ENCODE assay signal across 24 mouse cellular contexts in genomic region chr6:7848714-7849113, GRCm38 (mm10). TPM values are rescaled to one million over a fixed set of nuclear protein-coding genes. Genes with fewer than 3 reads are reported as not detected.
DNase-seq lines count a peak whose midpoint lies in the region; ATAC-seq and TF ChIP-seq lines count a peak whose summit lies in the region.
"Had no signal": no experiment of that assay in that cellular context is flagged by ENCODE, and none has a peak within 500 bp of the region (broad histone marks: within the 10 kb centered on the region; RNA-seq: fewer than 3 reads in every experiment).

No protein-coding gene starts in this region.

- TF ChIP-seq POLR2A in heart, adult 2 months (IDR thresholded peaks at IDR 0.05; ENCODE audit: insufficient read depth, low read depth, low read length), result no peak

- H3K9me3 ChIP-seq in midbrain, embryonic 11.5 days (ENCODE audit: control insufficient read depth, low read length), result no peaks in the 10 kb centered on the region
- no peaks in the 10 kb centered on the region for H3K9me3 ChIP-seq in midbrain, embryonic 15.5 days
- no peaks in the 10 kb centered on the region for H3K9me3 ChIP-seq in liver, postnatal 0 days (ENCODE audit: low read length)
- H3K9me3 ChIP-seq: embryonic facial prominence, embryonic 12.5 days; heart, embryonic 15.5 days; kidney, embryonic 15.5 days; limb, embryonic 13.5 days; midbrain, embryonic 12.5 days had no signal

- intact Hi-C loops in heart, adult 2 months (cut with DNase I), result loop anchor here (5.0 kb wide), 1 partner anchor 134 kb away; no protein-coding TSS in a partner anchor

- no peak for TF ChIP-seq CTCF in heart, adult 2 months (IDR thresholded peaks at IDR 0.05)
- TF ChIP-seq CTCF in liver, postnatal 0 days (IDR thresholded peaks at IDR 0.05; ENCODE audit: low read depth), result no peak

- peaks cover 8% of the 10 kb centered on the region for H3K4me1 ChIP-seq in heart, adult 2 months (ENCODE audit: control insufficient read depth, insufficient read depth, low read length)
- no peaks in the 10 kb centered on the region for H3K4me1 ChIP-seq in midbrain, embryonic 11.5 days (ENCODE audit: control insufficient read depth, insufficient read depth, low read length)
- H3K4me1 ChIP-seq in midbrain, embryonic 15.5 days, result peaks cover 15% of the 10 kb centered on the region
- peaks cover 27% of the 10 kb centered on the region for H3K4me1 ChIP-seq in liver, postnatal 0 days (ENCODE audit: insufficient read depth)

- H3K27ac ChIP-seq in heart, adult 2 months, result no peak overlapping the region
- H3K27ac ChIP-seq in midbrain, embryonic 11.5 days (ENCODE audit: low read depth, low read length), result no peak overlapping the region
- H3K27ac ChIP-seq in midbrain, embryonic 15.5 days, result no peak overlapping the region
- peak overlapping the region; percentile 76 for H3K27ac ChIP-seq in liver, postnatal 0 days (ENCODE audit: low read depth)
- H3K27ac ChIP-seq: embryonic facial prominence, embryonic 12.5 days; heart, embryonic 15.5 days; kidney, embryonic 15.5 days; left cerebral cortex, adult 2 months; limb, embryonic 13.5 days; midbrain, embryonic 12.5 days had no signal

- ATAC-seq in midbrain, embryonic 11.5 days (ENCODE audit: low FRiP score), result no peak
- ATAC-seq in midbrain, embryonic 15.5 days (replicated peaks), result no peak
- ATAC-seq in liver, postnatal 0 days, result no peak
- ATAC-seq: forebrain, embryonic 16.5 days; Patski had no signal

- no peaks in the 10 kb centered on the region for H3K27me3 ChIP-seq in heart, adult 2 months (ENCODE audit: control insufficient read depth, insufficient read depth, low read length)
- H3K27me3 ChIP-seq in midbrain, embryonic 11.5 days (ENCODE audit: control insufficient read depth, insufficient read depth, low read length), result no peaks in the 10 kb centered on the region
- no peaks in the 10 kb centered on the region for H3K27me3 ChIP-seq in midbrain, embryonic 15.5 days (replicated peaks)
- no peaks in the 10 kb centered on the region for H3K27me3 ChIP-seq in liver, postnatal 0 days (ENCODE audit: insufficient read depth, low read length)
- H3K27me3 ChIP-seq: embryonic facial prominence, embryonic 12.5 days; heart, embryonic 15.5 days; kidney, embryonic 15.5 days; limb, embryonic 13.5 days; midbrain, embryonic 12.5 days; Patski had no signal

- no peak overlapping the region for H3K9ac ChIP-seq in heart, adult 2 months (ENCODE audit: low read depth, low read length)
- no peak overlapping the region for H3K9ac ChIP-seq in midbrain, embryonic 11.5 days (ENCODE audit: low read length)
- no peak overlapping the region for H3K9ac ChIP-seq in midbrain, embryonic 15.5 days
- H3K9ac ChIP-seq in liver, postnatal 0 days (replicated peaks), result no peak overlapping the region
- H3K9ac ChIP-seq: embryonic facial prominence, embryonic 12.5 days; heart, embryonic 15.5 days; kidney, embryonic 15.5 days; limb, embryonic 13.5 days; midbrain, embryonic 12.5 days had no signal

- H3K4me2 ChIP-seq in midbrain, embryonic 11.5 days, result no peak overlapping the region
- no peak overlapping the region for H3K4me2 ChIP-seq in midbrain, embryonic 15.5 days
- peak overlapping the region; percentile 64 for H3K4me2 ChIP-seq in liver, postnatal 0 days (ENCODE audit: low read depth, low read length)
- H3K4me2 ChIP-seq: embryonic facial prominence, embryonic 12.5 days; heart, embryonic 15.5 days; kidney, embryonic 15.5 days; midbrain, embryonic 12.5 days had no signal

- H3K4me3 ChIP-seq in heart, adult 2 months, result no peak overlapping the region
- no peak overlapping the region for H3K4me3 ChIP-seq in midbrain, embryonic 11.5 days (ENCODE audit: low read depth, low read length)
- H3K4me3 ChIP-seq in midbrain, embryonic 15.5 days, result no peak overlapping the region
- H3K4me3 ChIP-seq in liver, postnatal 0 days (ENCODE audit: low read depth, low read length), result no peak overlapping the region
- H3K4me3 ChIP-seq: embryonic facial prominence, embryonic 12.5 days; heart, embryonic 15.5 days; kidney, embryonic 15.5 days; left cerebral cortex, adult 2 months; limb, embryonic 13.5 days; midbrain, embryonic 12.5 days had no signal

- 63% methylated on average over 9 of the region's 9 CpGs for WGBS in heart, adult 2 months
- WGBS in midbrain, embryonic 11.5 days, result 87% methylated on average over 9 of the region's 9 CpGs
- 85% methylated on average over 9 of the region's 9 CpGs for WGBS in midbrain, embryonic 15.5 days
- WGBS in liver, postnatal 0 days (ENCODE audit: insufficient replicate concordance), result 72% methylated on average over 9 of the region's 9 CpGs

- peaks cover 3% of the 10 kb centered on the region for H3K79me2 ChIP-seq in heart, adult 2 months (replicated peaks; ENCODE audit: control insufficient read depth, insufficient read depth, low read length)

- no peak for TF ChIP-seq EP300 in heart, adult 2 months (IDR thresholded peaks at IDR 0.05; ENCODE audit: insufficient read depth, low read depth, low read length)
- no peak for TF ChIP-seq EP300 in liver, postnatal 0 days (IDR thresholded peaks at IDR 0.05; ENCODE audit: low read depth)

- DNase-seq in heart, adult 11 months, result peak; percentile 87
- no peak for DNase-seq in heart, adult 2 months
- DNase-seq in midbrain, embryonic 11.5 days (ENCODE audit: low spot score, missing footprints), result peak; percentile 57
- DNase-seq in liver, postnatal 0 days, result no peak
- DNase-seq in ovary, postnatal 10 days (ENCODE audit: low spot score), result no peak
- DNase-seq in right cerebral cortex, adult 2 months (ENCODE audit: low spot score in 2 of 2), result no peak
- DNase-seq: cerebellum, adult 11 months; cerebellum, adult 9-11 months; embryo, embryonic 11 days; gastrocnemius, adult 2 months; gastrocnemius, postnatal 36 days; kidney, adult 18-20 months; lung, adult 2 months; lung, postnatal 10 days; retina, postnatal 1 day had no signal

- H3K36me3 ChIP-seq in heart, adult 2 months (ENCODE audit: control insufficient read depth, insufficient read depth, low read length), result peaks cover 8% of the 10 kb centered on the region
- H3K36me3 ChIP-seq in midbrain, embryonic 11.5 days (ENCODE audit: control insufficient read depth, insufficient read depth, low read length), result no peaks in the 10 kb centered on the region
- H3K36me3 ChIP-seq in midbrain, embryonic 15.5 days (replicated peaks), result no peaks in the 10 kb centered on the region
- H3K36me3 ChIP-seq in liver, postnatal 0 days (replicated peaks; ENCODE audit: insufficient read depth, low read length), result 0 out of 2 replicates have a peak, but pooled peaks cover 3% of the 10 kb centered on the region
- H3K36me3 ChIP-seq: embryonic facial prominence, embryonic 12.5 days; heart, embryonic 15.5 days; kidney, embryonic 15.5 days; limb, embryonic 13.5 days; midbrain, embryonic 12.5 days had no signal

RNA-seq across cellular contexts. Expression of gene C1galt1, which starts 4.1 kb away (rescaled TPM):
- 10 to 100 TPM; 13.3 to 15.1 TPM for total RNA-seq in heart, adult 2 months (2021)
- polyA plus RNA-seq in heart, adult 2 months (2012; rRNA removed), result 2.6 and 6.3 TPM in 2 replicates
- polyA plus RNA-seq in midbrain, embryonic 11.5 days (2014; fragmentation: Nextera tagmentation; extraction: Ambion mirVana), result 2.6 and 3.1 TPM in 2 replicates
- 1.6 and 1.8 TPM in 2 replicates for polyA plus RNA-seq in midbrain, embryonic 15.5 days (2015; fragmentation: Nextera tagmentation; extraction: Ambion mirVana)
- polyA plus RNA-seq in liver, postnatal 0 days (2015; fragmentation: Nextera tagmentation; extraction: Ambion mirVana), result 3.4 and 3.9 TPM in 2 replicates

Comparison
In these comparisons a context has a peak if more than half of its experiments do, and no peak if none do; other contexts are left out.
1. DNase-seq: peak in heart, adult 11 months (single experiment) and midbrain, embryonic 11.5 days (single experiment); none in heart, adult 2 months (0 of 2), liver, postnatal 0 days (single experiment), ovary, postnatal 10 days (single experiment) and right cerebral cortex, adult 2 months (0 of 2).